Comparison of ENCODE assay signal across 1 mouse cellular context in the genomic region with DNA sequence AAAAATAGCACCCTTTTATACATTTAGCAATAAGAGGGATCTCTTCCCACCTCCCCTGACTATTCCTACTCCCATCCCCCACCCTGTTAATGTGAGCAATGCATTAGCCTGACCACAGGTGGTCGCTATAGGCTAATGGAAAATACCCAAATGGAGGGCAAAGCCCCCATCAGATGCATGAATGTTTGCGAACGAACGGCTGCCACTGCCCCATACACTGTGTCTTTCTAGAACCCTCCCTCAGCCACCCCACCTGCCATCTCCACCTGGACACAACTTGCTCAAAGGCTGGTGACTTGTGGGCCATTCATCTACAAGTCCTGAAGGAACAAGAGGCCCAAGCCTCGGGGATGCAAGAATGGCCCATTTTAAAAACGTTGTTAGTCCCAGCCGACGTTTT.
A peak's percentile ranks its signal among the peaks of the same experiment; 100 is the strongest.
TF ChIP-seq lines count a peak whose summit lies in the region.

No protein-coding gene starts in this region.

TF ChIP-seq in CH12.LX, 34 proteins besides CTCF, POLR2A, EP300 and RAD21:
- TF ChIP-seq SMC3 (IDR thresholded peaks at IDR 0.05; ENCODE audit: low read depth, low read length) (peak; percentile 29), SIN3A (IDR thresholded peaks at IDR 0.05; ENCODE audit: low read length) (no peak)
